Mouse (Mus musculus): Measurements from ENCODE around the gene Tecpr2. TPM values are rescaled to one million over a fixed set of nuclear protein-coding genes. Genes with fewer than 3 reads are reported as not detected.

The Tecpr2 gene
- polyA plus RNA-seq, 1 experiment: 20.2 TPM

GRCm38 (mm10) chr12:110983083-110983482 is 94.0 kb downstream of the Tecpr2 start:
- H3K27me3 ChIP-seq (ENCODE audit: control insufficient read depth, insufficient read depth, low read length): no peaks in the 10 kb centered on the region
- DNase-seq: no peak
- H3K4me1 ChIP-seq (ENCODE audit: control insufficient read depth, insufficient read depth, low read length): peaks cover 9% of the 10 kb centered on the region; the same call in 1 of the 2 replicates
- no peak overlapping the region for H3K27ac ChIP-seq (ENCODE audit: insufficient read depth, low read length)
- 87% methylated on average over 8 of the region's 8 CpGs for WGBS
- H3K4me3 ChIP-seq (replicated peaks; ENCODE audit: insufficient read depth, low read depth, low read length): no peak overlapping the region
- TF ChIP-seq CTCF (IDR thresholded peaks at IDR 0.05; ENCODE audit: borderline replicate concordance, insufficient read depth, low read depth, low read length): no peak
- TF ChIP-seq POLR2A (IDR thresholded peaks at IDR 0.05; ENCODE audit: borderline replicate concordance, insufficient read depth, low read length): no peak

- Histone ChIP-seq H3K27ac (ENCODE audit: insufficient read depth, low read length) (no peak overlapping the region), H3K27me3 (ENCODE audit: control insufficient read depth, insufficient read depth, low read length) (no peaks in the 10 kb centered on the region), H3K4me1 (ENCODE audit: control insufficient read depth, insufficient read depth, low read length) (peaks cover 9% of the 10 kb centered on the region; the same call in 1 of the 2 replicates), H3K4me3 (replicated peaks; ENCODE audit: insufficient read depth, low read depth, low read length) (no peak overlapping the region)
- TF ChIP-seq POLR2A (IDR thresholded peaks at IDR 0.05; ENCODE audit: borderline replicate concordance, insufficient read depth, low read length) (no peak), CTCF (IDR thresholded peaks at IDR 0.05; ENCODE audit: borderline replicate concordance, insufficient read depth, low read depth, low read length) (no peak)
- no peak for DNase-seq
- 81% methylated on average over 8 of the region's 8 CpGs for WGBS
Observed at GRCm38 (mm10) chr12:110983714-110984113, 94.7 kb downstream of the Tecpr2 start.

- Histone ChIP-seq H3K4me3 (replicated peaks; ENCODE audit: insufficient read depth, low read depth, low read length) (no peak overlapping the region), H3K27me3 (ENCODE audit: control insufficient read depth, insufficient read depth, low read length) (no peaks in the 10 kb centered on the region), H3K27ac (ENCODE audit: insufficient read depth, low read length) (no peak overlapping the region), H3K4me1 (ENCODE audit: control insufficient read depth, insufficient read depth, low read length) (peaks cover 9% of the 10 kb centered on the region; the same call in 1 of the 2 replicates)
- no peak for TF ChIP-seq CTCF (IDR thresholded peaks at IDR 0.05; ENCODE audit: borderline replicate concordance, insufficient read depth, low read depth, low read length)
- TF ChIP-seq POLR2A (IDR thresholded peaks at IDR 0.05; ENCODE audit: borderline replicate concordance, insufficient read depth, low read length): no peak
- no peak for DNase-seq
- 78% methylated on average over 4 of the region's 4 CpGs for WGBS
Observed at GRCm38 (mm10) chr12:110984598-110984997, 95.5 kb downstream of the Tecpr2 start.

GRCm38 (mm10) chr12:110985141-110985540 is 96.1 kb downstream of the Tecpr2 start:
- Histone ChIP-seq H3K4me3 (replicated peaks; ENCODE audit: insufficient read depth, low read depth, low read length) (no peak overlapping the region), H3K4me1 (ENCODE audit: control insufficient read depth, insufficient read depth, low read length) (peaks cover 9% of the 10 kb centered on the region; the same call in 1 of the 2 replicates), H3K27me3 (ENCODE audit: control insufficient read depth, insufficient read depth, low read length) (no peaks in the 10 kb centered on the region), H3K27ac (ENCODE audit: insufficient read depth, low read length) (no peak overlapping the region)
- WGBS: 88% methylated on average over 9 of the region's 9 CpGs
- TF ChIP-seq CTCF (IDR thresholded peaks at IDR 0.05; ENCODE audit: borderline replicate concordance, insufficient read depth, low read depth, low read length): no peak
- no peak for TF ChIP-seq POLR2A (IDR thresholded peaks at IDR 0.05; ENCODE audit: borderline replicate concordance, insufficient read depth, low read length)
- no peak for DNase-seq

GRCm38 (mm10) chr12:110986536-110987425 is 97.7 kb downstream of the Tecpr2 start:
- H3K27me3 ChIP-seq (ENCODE audit: control insufficient read depth, insufficient read depth, low read length): no peaks in the 10 kb centered on the region
- 50% methylated on average over 11 of the region's 11 CpGs for WGBS
- DNase-seq: no peak
- H3K4me3 ChIP-seq (replicated peaks; ENCODE audit: insufficient read depth, low read depth, low read length): no peak overlapping the region
- H3K4me1 ChIP-seq (ENCODE audit: control insufficient read depth, insufficient read depth, low read length): peaks cover 9% of the 10 kb centered on the region; the same call in 1 of the 2 replicates
- TF ChIP-seq POLR2A (IDR thresholded peaks at IDR 0.05; ENCODE audit: borderline replicate concordance, insufficient read depth, low read length) (no peak), CTCF (IDR thresholded peaks at IDR 0.05; ENCODE audit: borderline replicate concordance, insufficient read depth, low read depth, low read length) (no peak)
- H3K27ac ChIP-seq (ENCODE audit: insufficient read depth, low read length): no peak overlapping the region

- Histone ChIP-seq H3K4me3 (replicated peaks; ENCODE audit: insufficient read depth, low read depth, low read length) (no peak overlapping the region), H3K27ac (ENCODE audit: insufficient read depth, low read length) (no peak overlapping the region), H3K4me1 (ENCODE audit: control insufficient read depth, insufficient read depth, low read length) (peaks cover 9% of the 10 kb centered on the region; the same call in 1 of the 2 replicates), H3K27me3 (ENCODE audit: control insufficient read depth, insufficient read depth, low read length) (no peaks in the 10 kb centered on the region)
- DNase-seq: no peak
- no peak for TF ChIP-seq CTCF (IDR thresholded peaks at IDR 0.05; ENCODE audit: borderline replicate concordance, insufficient read depth, low read depth, low read length)
- TF ChIP-seq POLR2A (IDR thresholded peaks at IDR 0.05; ENCODE audit: borderline replicate concordance, insufficient read depth, low read length): no peak
- 92% methylated on average over 3 of the region's 3 CpGs for WGBS
Observed at GRCm38 (mm10) chr12:110989409-110989808, 100.3 kb downstream of the Tecpr2 start.

GRCm38 (mm10) chr12:110990500-110990899 is 101.4 kb downstream of the Tecpr2 start:
- Histone ChIP-seq H3K4me3 (replicated peaks; ENCODE audit: insufficient read depth, low read depth, low read length) (no peak overlapping the region), H3K4me1 (ENCODE audit: control insufficient read depth, insufficient read depth, low read length) (peaks cover 9% of the 10 kb centered on the region; the same call in 1 of the 2 replicates), H3K27me3 (ENCODE audit: control insufficient read depth, insufficient read depth, low read length) (no peaks in the 10 kb centered on the region), H3K27ac (ENCODE audit: insufficient read depth, low read length) (no peak overlapping the region)
- no peak for DNase-seq
- TF ChIP-seq POLR2A (IDR thresholded peaks at IDR 0.05; ENCODE audit: borderline replicate concordance, insufficient read depth, low read length) (no peak), CTCF (IDR thresholded peaks at IDR 0.05; ENCODE audit: borderline replicate concordance, insufficient read depth, low read depth, low read length) (no peak)
- 94% methylated on average over 7 of the region's 7 CpGs for WGBS
